Mouse (Mus musculus) right cerebral cortex, adult 2 months (tissue): Measurements from ENCODE around the gene Klrb1a.
"Not testable (repeated sequence)": the region's sequence is repeated elsewhere in the genome, so short reads cannot be mapped to it uniquely, and the experiment has no call there.

Experiments used
- DNase-seq, 2 experiments: peaks; one replicate each; pipeline ENCODE4 v3.0.0; 2021 to 2022; ENCODE audit warnings: low spot score in 2 of 2

The Klrb1a gene

DNA sequence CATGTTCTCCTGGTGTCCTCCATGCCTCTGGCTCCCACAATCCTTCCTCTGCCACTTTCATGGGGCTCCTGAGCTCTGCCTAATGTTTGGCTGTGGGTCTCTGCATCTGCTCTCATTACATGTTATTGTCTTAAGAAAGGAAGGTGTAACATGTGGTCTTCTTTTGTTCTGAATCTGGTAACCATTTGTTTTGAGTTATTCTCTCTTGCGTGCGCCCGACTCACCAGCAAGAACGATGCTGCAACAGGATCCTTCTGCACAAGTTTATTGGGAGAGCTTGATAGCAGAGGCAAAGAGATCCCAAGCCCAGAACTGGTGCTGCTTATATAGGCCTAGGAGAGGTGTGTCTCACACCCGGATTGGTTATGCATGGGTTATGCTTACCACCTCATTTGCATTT, at the start of gene Klrb1a:
TSS of gene Klrb1a (minus strand) at position 101 of the 400 bp plus-strand sequence.
- DNase-seq: not testable (repeated sequence)

DNA sequence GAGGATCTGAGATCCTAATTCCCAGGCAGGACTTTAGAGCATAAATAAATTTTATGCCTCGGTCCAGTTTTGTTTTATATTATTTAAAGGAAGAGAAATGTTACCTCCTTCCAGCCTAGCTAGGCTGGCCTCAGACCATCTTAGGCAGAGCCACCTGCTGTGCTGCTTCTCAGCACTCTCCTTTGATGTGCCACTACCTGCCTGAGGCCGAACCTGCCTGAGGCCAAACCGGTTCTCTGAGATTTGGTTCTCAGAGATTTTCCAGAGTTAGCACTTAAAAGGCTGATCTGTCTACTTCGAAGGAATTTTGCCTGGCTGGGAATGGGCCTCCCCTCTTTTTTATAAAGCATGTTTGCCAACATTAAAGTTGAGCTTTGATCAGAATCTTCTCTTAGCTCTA, 46.6 kb upstream of the Klrb1a start:
- no peak for DNase-seq

DNA sequence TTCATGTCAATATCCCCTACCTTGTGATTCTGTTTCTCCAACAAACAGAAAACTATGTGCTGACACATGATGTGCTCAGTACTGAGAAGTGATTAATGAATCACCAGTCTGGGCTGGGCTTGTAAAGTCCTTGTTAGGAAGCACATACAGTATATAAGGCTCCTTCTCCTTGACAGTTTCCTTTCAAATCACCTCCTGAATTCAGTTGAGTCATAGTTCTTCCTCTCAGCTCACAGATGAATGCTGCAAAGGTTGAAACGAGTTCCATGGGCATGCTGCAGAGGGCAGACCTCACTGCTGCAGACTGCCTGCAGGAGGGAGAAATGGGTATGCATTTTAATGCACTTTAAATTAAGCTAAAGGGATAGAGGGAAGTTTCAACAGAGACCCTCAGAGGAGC, 38.9 kb upstream of the Klrb1a start, which contains the start of gene Clec2h:
TSS of gene Clec2h (plus strand) at position 180 of the 400 bp plus-strand sequence.
- DNase-seq: peak; percentile 5 to 6

DNA sequence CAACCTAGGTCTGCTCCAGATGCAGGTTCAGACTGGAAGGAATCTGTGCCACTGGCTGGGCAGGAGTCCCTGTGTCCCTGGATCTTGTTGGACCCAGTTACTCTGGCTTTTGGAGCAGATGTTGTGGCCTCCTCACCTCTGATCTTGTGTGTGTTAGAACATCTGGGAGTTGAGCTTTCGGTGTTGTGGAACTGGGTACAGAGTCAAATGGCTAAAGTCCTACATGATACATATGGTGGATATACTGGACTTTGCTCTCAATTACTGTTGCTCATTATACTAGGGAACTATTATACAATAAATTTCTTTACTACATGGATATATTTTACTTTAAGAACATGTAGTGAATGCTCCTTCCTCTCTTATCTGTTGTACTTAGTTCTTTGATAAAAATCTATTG, 37.9 kb upstream of the Klrb1a start:
- DNase-seq: no peak

DNA sequence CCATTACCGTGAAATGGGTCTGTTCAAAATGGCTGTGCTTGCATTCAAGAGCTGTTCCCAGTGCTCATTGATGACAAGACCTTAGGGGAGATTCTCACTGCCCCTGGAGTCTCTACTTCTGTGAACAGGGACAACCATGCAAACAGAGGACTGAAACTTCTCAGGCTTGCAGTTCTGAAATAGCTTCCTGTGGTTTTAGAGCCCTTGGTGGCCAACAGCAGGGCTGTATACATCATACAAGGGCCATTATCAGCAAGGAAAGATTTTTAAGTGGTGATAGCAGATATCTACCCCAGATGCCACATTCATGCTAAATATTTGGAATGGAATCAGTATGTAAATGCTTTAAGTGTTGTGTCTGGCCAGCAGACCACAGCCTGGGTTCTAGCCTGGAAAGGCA, 29.6 kb upstream of the Klrb1a start:
- no peak for DNase-seq

DNA sequence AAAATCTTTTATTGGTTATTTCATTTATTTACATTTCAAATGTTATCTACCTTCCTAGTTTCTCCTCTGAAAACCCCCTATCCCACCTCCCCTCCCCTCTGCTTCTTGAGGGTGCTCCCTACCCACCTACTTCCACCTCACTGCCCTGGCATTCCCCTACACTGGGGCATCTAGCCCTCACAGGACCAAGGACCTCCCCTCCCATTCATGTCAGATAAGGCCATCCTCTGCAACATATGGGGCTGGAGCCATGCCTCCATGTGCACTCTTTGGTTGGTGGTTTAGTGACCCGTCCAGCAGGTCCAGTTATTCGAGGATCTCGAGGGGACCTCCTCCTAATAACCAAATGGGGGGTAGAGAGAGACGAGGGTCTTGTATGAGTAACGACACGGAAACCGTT, 27.5 kb upstream of the Klrb1a start:
- DNase-seq: not testable (repeated sequence)

DNA sequence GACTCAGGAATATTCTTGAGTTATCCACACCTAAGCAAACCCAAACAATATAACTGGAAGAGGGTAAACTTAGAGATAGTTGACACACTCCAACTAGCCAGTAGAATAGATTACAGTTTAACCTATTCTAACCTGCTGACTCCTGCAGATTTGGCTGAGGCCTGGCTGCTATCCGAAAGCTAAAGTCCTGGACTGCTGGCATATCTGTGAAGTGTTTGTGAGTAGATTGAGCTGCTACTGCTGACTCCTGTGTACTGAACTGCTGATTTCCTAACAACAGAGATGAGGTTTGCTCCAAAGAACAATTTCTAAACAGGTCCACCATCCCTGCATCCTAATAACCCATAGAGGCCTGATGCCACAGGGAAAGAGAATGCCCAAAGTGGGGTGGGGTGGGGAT, 26.9 kb upstream of the Klrb1a start:
- no peak for DNase-seq

DNA sequence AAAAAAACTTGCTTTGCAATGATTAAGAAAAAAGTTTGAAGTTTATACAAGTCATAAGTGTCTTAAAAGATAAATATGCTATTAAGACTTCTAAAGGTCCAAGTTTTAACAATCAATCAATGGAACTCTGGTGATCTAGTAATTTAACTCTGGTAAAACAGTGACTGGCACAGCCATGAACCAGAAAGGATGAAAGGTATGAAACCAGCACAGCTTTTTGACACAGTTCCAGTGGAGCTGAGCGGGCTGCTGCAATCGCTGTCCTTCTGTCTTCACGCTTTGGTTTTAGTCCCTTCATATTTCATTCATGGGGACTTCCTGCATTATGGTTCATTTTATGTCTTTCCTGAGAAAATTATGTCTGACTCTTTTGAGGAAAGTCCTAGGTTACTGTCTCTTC, 26.3 kb upstream of the Klrb1a start:
- no peak for DNase-seq

DNA sequence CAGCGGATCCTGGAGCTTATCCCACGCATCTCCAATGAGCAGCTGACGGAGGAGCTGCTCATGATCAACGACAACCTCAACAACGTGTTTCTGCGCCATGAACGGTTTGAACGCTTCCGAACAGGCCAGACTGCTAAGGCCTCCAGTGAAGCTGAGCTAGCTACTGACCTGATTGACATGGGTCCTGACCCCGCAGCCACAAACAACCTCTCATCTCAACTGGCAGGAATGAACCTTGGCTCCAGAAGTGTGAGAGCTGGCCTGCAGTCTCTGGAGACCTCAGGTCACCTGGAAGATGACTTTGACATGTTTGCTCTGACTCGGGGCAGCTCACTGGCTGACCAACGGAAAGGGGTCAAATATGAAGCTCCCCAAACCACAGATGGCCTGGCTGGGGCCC, 22.4 kb upstream of the Klrb1a start:
- not testable (repeated sequence) for DNase-seq

DNA sequence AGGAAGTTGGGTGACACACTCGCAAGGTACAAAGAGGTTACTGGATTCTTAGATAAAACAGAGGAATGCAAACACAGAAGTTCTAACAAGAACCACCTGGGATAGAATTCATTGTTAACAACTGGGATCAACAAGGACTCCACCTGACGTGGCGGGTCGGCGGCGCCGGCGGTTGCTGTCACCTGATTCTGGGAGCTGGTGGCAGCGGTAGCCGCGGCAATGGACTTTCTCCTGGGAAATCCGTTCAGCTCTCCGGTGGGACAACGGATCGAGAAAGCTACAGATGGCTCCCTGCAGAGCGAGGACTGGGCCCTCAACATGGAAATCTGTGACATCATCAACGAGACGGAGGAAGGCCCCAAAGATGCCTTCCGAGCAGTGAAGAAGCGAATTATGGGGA, 21.4 kb upstream of the Klrb1a start:
- DNase-seq: not testable (repeated sequence)

DNA sequence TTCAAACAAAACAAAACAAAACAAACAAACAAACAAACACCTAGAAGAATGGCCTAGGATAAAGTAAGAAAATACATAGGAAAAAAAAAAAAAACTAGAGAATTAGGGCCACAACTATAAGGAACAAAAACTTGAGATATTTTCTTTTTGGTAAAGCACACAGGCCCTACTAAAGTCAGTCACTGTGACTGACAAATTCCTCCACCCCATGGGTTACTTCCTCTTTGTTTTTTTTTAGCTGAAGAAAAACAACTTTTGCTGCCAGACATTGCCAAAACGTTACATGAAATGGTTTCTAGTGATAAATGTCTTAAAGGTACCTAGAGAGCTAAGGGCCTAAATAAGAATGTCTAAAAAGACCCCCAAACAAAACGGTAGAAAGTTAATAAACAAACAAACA, 20.7 kb upstream of the Klrb1a start:
- no peak for DNase-seq

DNA sequence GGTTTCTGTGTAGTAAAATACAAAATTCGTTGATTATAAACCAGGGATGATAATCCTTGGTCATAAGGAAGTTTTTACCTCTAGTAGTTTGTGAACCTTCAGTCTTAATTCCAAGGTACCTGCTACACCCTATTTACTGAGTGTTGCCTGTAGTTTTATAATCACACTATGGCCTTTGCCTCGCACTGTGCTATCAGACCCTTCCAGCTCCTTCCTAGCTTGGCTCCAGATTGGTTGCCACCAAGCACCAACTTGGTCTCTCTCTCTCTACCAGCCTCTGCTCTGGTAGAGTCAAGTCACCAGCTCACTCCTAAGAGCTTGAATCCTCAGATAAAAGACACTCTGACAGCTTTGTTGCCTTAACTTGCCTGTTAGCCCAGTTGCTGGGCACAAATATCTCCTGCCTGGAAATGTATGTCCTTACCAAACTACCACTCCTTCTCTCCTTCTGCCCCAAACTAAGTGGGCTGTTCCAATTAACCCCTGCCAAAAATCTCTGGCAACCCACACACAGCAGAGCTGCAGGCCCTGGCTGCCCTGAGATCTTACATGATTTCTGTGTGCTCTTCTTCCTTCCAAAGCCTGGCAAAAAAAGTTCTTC, 17.9 kb upstream of the Klrb1a start:
- DNase-seq: no peak

DNA sequence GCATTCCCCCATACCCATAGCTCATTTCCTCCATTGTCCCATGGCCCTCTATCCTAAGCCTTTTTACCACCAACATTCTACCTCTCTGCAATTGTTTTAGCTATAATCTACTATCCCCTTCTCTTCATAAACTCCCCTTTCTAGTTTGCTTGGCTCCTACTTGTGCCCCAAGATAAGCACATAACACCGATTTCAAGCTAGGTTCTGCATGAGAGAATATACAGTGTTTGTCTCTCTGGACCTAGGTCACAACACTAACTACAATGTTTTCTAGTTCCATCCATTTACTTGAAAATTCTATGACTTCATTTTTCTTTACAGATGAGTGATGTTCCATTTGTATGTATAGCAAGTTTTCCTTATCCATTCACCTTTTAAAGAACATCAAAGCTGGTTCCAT, 17.3 kb upstream of the Klrb1a start:
- no peak for DNase-seq

DNA sequence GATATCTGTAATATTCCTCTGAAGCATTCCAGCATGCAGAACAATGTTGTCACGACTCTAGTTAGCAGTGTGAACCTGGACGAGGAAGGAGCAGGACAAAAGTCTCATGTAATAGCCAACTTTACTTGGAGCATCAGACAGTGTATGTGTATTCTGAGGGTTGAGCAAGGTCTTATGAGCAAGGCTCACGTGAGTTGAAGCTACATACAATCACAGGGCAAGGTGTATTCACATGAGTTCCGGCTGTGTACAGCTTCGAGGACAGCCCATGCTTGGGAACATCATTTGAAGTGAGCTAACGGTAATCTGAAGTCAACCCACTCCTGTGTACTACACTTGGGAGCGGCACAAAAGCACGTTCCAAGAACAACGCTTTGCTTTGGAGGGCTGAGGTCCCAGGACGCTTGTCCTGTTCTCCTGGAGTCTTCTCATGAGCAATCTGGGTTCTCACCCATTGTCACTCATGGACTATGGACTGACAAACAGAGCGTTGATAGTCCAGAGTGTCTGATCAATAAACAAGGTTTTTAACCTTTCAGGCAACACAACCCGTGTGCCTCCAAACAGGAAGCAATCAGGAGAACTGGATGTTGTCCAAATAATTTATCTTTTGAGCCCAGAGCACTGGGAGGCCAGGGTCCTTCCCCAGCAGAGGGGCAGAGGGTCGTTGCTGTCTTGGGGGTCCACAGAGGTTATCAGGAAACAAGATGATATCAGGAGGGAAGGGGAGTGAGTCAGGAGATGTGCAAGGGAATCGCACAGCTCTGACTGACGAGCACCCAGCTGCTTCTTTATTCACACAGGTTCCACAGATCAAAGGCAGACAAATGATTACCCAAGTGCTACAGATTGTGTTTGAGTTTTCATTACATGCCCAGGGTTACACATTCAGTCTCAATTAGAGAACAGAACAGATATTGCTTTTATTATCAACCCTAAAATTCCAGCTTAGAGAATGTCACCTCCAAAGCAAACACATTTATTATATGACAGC, 7.9 kb upstream of the Klrb1a start:
- DNase-seq: not testable (repeated sequence)

DNA sequence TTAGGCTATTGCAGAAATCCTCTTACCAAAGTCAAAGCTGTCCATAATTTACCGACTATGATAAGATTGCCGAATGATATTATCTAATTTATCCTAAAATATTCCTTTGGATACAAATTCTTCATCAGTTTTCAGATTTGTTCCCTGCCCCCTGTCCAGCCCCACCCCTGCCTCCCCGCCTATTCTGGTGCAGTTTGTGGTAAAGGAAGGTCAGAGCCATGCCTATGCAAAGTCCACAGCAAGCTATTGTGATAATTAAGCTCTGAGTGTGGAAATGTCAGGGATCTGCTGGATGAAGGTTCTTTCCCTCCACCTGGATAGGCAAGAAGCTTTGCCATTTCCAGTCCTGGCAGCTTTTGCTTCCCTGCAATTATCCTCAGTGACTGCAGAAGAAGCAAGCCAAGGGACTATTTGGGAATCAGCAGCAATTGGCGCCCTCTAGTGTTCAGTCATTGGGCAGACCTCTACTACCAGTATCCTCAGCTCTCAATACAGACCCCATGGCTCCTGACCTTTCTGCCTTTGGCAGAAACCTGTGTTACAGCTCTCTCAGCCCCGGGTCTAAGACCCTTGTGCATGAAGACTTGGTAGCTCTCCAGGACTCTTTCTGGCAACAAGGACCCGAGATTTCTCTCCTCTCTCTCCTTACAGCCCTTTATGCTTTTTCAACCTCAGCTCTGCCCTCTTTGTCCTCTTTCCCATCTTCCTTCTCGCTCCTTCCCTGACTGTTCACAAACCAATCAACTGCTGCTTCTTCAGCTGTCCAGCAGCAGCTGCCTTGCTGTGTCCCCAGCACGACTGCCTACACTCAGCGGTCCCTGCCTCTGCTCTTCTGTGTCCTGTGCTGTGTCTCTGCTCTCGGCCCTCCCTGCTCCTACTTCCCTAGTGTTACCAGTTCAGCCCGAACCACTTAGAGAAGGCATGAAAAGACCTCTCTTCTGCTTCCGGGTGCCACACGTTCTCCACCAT, 6.7 kb upstream of the Klrb1a start:
- DNase-seq: peak; percentile 57 to 59

DNA sequence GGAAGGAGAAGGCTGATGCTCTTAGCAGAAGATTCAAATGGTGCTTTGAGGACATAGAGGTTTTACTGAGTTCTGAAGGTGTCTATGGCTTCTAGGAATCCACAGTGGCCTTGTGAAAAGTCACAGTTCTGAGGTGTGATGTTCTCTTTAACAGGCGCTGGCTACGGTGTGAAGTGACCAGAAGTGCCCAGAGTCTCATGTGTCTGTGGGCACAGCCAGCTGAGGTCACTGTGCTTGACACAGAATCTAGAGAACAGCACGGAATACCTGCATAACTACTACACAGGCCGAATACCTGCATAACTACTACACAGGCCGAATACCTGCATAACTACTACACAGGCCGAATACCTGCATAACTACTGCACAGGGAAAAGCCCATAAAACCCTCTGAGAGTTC, 1.9 kb upstream of the Klrb1a start:
- not testable (repeated sequence) for DNase-seq

DNA sequence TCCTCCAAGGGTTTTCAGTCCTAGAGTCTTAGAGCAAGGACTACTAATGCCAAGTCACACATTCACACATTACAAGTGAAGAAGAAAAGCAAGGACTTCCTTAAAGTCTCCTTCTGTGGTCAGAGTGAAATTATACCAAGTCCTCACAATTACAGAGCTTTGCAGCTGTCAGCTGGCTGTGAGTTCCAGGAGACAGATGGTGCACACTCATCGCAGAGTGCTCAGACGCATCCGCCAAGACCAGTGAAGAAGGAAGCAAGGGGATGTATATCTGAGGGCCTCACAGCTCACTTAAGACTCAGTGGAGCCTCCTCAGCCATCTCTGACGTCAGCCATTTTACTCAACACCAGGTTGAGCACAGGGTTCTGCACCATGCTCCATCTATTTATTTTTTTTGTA, 1.1 kb upstream of the Klrb1a start:
- DNase-seq: peak; percentile 25 to 36

DNA sequence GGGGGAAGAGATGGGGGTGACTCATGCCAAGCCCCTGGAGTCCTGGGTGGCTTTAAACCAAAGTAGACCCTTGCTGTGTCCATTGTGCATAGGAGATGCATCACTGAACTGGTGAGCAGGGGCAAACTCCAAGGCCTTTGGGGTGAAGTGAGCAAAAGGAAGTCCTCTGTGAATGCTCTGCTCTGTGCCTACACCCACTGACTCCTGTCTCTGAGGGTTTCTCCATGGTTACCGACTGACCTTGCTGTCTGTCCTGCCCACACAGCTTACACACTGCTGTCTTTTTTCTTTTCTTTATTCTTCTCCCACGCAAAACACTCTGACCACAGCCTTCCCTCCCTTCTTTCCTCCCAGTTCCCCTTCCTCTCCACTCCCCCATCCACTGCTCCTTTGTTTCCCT, 600 bp downstream of the Klrb1a start:
- peak; percentile 7 to 19 for DNase-seq

DNA sequence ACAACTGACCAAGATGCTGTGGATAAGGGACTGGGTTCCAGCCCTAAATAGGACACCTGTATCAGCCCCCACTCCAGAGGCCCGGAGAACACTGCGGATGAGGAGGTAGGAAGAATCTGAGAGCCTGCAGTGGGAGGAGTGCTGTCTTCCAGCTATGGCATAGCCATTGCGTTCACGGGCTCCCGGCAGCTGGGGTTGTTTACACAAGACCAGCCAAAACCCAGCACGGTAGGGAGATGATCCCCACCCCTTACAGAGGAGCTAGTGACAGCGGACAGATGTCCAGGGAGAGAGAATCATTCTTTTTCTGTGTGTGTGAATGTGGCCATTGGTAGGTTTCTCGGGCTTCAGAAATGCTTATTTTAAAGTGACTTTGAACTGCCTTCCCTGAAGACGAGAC, 17.0 kb downstream of the Klrb1a start:
- DNase-seq: no peak

DNA sequence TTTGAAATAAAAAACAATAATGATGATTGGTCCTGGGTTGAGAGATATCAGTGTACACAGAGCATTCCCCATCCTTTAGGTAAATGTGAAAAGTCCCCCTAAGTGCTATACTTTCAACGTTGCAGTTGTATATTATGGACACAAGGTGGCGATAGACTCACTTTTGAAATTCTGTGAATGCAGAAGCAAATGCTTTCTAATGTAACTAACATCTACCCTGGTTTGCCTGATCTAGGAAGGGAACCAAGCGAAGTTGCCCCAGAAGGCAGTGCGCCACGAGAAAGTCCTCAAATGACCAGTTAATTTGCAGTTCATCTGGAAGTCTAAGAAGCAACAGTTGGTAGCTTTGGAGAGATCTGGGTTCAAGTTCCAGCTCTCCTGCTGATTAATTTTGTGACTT, 18.8 kb downstream of the Klrb1a start:
- peak in 1 of 2 experiments; percentile 9 for DNase-seq

DNA sequence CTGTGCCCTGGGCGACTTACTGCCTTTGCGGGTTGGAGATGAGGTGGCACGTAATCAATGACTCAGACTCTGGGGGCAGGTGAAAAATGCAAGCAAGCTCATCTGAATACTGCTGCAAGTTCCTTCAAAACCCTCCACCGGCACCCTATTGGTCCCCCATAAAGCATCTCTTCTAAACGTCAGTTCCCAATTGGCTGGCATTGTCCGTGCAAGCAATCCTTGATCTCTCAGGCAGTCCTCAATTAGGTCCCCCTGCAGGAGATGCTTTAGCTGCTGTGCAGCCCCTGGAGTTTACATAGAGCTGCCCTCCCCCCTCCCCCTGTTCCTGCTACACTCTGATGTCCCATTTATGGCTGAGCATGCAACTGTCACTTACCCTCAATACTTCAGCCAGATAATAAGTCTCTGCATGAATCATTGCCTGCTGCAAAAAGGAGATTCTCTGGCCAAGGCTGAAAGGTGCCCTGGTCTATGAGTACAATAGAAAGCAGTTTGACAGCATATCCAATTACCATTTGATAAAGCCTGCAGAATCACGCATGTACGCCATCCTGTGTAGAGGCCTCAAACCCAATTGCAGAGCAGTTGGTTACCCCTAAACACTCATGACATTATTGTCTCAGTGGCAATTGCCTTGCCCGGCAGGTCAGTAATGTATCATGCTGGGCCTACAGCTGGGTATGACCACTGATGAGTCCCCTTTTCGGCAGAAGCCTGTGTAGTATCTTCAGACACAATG, 20.7 kb downstream of the Klrb1a start:
- DNase-seq: peak in 1 of 2 experiments; percentile 14
